Mouse (Mus musculus): ENCODE results near the gene Usp50. TPM values are rescaled to one million over a fixed set of nuclear protein-coding genes. Genes with fewer than 3 reads are reported as not detected.

Gene Usp50
- polyA plus RNA-seq, 1 experiment from 2014 or later = 1.5 TPM

Other genes starting within 250 kb of the Usp50 start
- 3.0 and 3.6 TPM in 2 replicates for gene Slc27a2, start 231.1 kb downstream of the Usp50 start, polyA plus RNA-seq (2015; fragmentation: Nextera tagmentation; extraction: Ambion mirVana)
- gene Hdc, start 164.2 kb downstream of the Usp50 start, polyA plus RNA-seq (2015; fragmentation: Nextera tagmentation; extraction: Ambion mirVana) = 2.9 and 3.5 TPM in 2 replicates
- 31.5 and 33.1 TPM in 2 replicates for gene Gabpb1, start 107.1 kb downstream of the Usp50 start, polyA plus RNA-seq (2015; fragmentation: Nextera tagmentation; extraction: Ambion mirVana)
- gene Usp8, start 76.1 kb downstream of the Usp50 start, polyA plus RNA-seq (2015; fragmentation: Nextera tagmentation; extraction: Ambion mirVana) = 33.2 and 33.6 TPM in 2 replicates
- 33.0 and 37.8 TPM in 2 replicates for gene Trpm7, start 92.8 kb upstream of the Usp50 start, polyA plus RNA-seq (2015; fragmentation: Nextera tagmentation; extraction: Ambion mirVana)
- gene Sppl2a, start 149.8 kb upstream of the Usp50 start, polyA plus RNA-seq (2015; fragmentation: Nextera tagmentation; extraction: Ambion mirVana) = 57.8 and 64.3 TPM in 2 replicates
- 6.9 and 7.6 TPM in 2 replicates for gene Ap4e1, start 225.2 kb upstream of the Usp50 start, polyA plus RNA-seq (2015; fragmentation: Nextera tagmentation; extraction: Ambion mirVana)

All from intestine, embryonic 16.5 days (tissue).